Mouse (Mus musculus) right cerebral cortex, adult 2 months (tissue): ENCODE data around the gene Etl4.

Experiments used
- DNase-seq, 2 experiments: peaks; one replicate each; pipeline ENCODE4 v3.0.0; 2021 to 2022; ENCODE audit warnings: low spot score in 2 of 2

The Etl4 gene

GRCm38 (mm10) chr2:20442731-20443130 lies 533.2 kb downstream of the Etl4 start:
- no peak for DNase-seq

GRCm38 (mm10) chr2:20443671-20444440 lies 534.3 kb downstream of the Etl4 start:
- no peak for DNase-seq

DNA sequence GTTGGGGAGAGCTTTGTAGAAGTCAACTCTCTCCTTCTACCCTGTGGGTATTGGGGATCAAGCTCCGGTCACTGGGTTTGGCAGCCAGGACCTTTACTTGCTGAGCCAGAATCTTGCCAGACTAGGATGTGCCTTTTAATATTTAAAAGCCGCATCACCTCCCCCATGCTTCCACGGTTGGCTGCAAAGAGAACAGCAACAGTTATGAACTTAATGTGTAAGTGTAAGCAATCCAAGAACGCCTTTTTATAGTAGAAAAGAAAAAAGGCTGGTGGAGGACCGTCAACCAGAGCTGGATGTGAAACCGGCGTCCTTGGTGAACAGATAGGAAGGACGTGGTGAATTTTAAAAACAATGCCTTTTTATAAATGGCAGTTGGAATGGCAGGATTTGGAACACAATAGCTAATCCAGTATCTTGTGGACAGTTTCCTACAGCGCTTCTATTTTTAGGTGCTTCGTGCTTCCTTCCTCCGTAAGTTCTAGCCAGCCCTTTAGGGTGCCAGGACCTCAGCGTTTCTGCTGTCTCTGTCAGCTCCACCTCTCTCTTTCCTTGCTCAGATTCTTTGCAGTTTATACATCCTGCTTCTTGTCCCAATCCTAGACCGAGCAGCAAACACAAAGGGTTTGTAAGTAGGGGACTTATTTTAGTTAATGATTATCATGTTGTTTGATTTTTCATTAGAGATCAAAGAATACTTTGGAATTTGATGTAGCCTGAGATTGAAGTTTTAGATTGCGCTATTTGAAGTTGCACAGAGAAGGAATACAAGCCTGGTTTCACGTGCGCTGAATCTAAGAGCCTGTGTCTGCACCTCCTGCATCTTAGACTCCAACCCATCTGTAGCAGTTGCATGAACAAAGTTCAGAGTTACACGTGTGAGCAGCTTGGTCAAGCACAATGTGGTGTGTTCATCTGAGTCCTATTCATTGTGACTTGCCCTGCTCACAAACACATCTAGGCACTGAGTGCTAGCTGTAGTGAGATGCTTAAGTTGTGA lies 535.9 kb downstream of the Etl4 start:
- no peak for DNase-seq

GRCm38 (mm10) chr2:20446180-20446579 lies 536.6 kb downstream of the Etl4 start:
- DNase-seq: no peak

DNA sequence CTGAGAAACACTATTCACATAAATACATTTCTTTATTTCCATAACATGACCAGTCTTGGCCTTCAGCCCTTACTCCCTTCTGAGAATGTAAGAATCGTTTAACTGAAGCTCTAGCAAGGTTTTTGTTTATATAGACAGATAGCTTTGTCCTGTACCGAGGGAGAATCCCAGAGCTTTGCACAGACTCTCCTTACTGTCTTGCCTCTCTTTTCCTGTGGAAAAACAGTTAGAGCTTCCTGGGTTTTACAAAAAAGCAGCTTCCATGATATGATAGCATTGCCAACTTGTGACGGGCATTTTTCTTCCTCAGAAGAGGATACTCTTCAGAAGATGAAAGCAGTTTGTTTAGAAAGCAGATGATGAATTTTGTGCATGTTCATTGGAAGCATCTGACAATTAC lies 541.4 kb downstream of the Etl4 start:
- DNase-seq: no peak

DNA sequence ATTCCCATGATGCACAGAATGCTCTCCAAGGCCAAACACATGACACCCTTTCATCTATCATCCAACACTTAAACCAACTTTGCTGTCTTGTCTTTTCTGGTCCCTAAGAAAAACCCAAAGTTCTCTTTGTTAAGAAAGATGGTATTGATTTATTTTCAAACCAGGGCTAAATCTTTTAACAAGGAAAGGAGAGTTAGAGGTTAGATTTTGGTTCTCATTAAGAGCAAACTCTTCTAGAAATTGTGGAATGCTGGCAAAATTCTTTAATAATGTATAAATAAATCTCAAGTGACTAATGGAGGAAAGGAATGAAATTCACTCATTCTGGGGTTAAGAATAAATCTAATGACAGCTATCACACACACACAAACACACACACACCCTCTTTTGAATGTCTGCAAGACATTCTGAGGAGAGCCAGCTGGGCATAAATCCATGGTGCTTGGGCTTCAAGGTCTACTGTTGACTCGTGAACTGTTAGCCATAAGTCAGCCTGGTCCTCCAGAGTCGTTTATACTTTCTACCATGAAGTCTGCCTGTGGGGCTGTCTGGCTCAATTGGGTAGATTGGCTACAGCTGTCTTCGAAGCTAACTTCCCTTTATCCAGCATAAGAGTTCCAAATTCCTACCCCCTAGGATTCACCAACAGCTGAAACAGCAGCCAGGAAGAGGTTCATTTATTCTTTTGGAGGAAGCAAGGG lies 544.1 kb downstream of the Etl4 start:
- DNase-seq: no peak

DNA sequence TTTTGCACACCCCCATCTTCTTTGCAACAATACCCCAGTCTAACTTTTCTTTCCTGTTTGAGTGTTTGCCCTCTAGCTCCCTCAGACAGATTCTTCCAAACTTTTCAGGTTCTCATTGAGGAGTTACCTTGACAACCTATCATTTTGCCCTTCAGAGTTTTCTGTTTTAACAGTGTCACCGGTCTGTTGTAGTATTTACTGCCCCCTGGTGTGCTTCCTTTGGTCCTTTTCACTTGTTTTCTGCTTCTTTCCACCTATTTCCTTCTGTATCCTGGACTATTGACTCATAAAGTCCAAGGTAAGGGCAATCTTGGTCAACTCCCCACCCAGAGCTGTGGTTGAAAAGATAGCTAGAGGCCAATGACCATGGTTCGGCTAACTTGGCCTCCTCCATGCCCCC lies 569.6 kb downstream of the Etl4 start:
- no peak for DNase-seq

GRCm38 (mm10) chr2:20486137-20486788 lies 576.7 kb downstream of the Etl4 start:
- no peak for DNase-seq

- no peak for DNase-seq
These were observed 579.5 kb downstream of the Etl4 start for GRCm38 (mm10) chr2:20489090-20489489.

- no peak for DNase-seq
These were observed 582.5 kb downstream of the Etl4 start for GRCm38 (mm10) chr2:20492125-20492524.

- no peak for DNase-seq
These were observed 584.2 kb downstream of the Etl4 start for GRCm38 (mm10) chr2:20493806-20494205.

- DNase-seq: peak; percentile 63 to 81
These were observed 585.1 kb downstream of the Etl4 start for GRCm38 (mm10) chr2:20494666-20495065.

DNA sequence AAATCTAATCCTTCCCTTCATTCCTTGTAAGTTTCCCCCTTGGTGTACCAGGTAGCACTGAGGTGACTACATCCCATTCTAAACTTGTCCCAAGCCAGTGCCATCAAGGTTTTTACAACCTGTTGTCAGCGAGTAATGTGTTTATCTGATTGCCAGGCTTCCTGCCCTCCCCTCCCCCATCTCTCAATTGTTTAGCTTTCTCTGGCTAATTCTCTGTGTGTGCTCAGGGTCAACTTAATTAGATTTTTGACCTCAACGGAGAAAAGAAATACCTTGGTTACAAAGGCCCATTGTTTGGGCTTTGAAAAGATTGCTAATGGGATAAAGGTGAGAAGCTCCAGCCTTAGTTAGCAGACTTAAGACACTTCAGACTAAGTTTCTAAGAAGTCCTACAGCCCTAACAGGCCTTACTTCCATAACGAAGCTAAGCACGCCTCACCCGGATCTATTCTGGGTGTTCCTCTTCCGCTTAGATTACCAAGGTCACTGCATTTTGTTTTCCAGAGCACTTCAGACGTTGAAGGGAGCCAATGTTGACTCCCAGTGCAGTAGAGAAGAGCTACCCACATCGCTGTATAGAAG lies 586.7 kb downstream of the Etl4 start:
- no peak for DNase-seq

GRCm38 (mm10) chr2:20507832-20508723 lies 598.5 kb downstream of the Etl4 start:
- no peak for DNase-seq

GRCm38 (mm10) chr2:20508724-20509052 lies 599.1 kb downstream of the Etl4 start:
- no peak for DNase-seq

DNA sequence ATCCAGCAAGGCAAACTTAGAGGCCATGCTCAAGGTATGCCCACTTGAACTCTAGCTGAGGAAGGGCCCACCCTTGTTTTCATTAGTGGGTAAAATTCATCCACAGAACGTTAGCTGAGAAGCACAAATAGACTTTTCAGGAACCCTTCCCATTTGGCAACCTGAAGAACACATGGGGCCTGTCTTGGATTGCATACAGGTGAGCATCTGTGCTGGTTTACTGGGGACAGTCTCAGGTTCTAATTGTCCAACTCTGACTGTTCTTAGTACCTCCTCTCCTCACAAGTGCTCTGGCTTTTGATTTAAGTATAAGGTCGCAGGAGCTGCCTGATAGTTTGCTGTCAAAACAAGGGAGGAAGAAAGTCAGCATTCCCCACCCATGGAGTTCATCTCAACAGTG lies 600.5 kb downstream of the Etl4 start:
- DNase-seq: no peak

- DNase-seq: no peak
These were observed 606.8 kb downstream of the Etl4 start for GRCm38 (mm10) chr2:20516270-20516865.

GRCm38 (mm10) chr2:20517853-20518252 lies 608.3 kb downstream of the Etl4 start:
- DNase-seq: no peak

DNA sequence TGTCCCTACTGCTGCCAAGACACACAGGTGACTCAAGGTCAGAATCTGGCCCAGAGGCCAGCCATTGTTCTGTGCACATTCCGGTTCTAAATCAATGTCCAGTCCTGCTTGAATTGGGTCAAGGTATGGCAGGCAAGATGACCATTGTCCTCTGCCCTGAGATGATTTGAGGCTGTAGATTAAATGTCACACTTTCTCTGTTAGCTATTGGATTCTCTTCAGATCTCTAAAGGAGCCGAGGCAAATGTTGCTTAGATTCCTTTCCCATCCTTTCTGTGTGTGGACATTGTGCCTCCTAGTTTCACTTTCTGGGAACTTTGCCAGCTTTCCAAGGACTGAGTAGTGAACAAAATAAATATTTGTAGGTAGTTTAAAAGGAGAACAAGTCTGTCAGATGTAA lies 608.9 kb downstream of the Etl4 start:
- no peak for DNase-seq
